Mouse (Mus musculus): ENCODE data around the gene Ccdc30.

DNA sequence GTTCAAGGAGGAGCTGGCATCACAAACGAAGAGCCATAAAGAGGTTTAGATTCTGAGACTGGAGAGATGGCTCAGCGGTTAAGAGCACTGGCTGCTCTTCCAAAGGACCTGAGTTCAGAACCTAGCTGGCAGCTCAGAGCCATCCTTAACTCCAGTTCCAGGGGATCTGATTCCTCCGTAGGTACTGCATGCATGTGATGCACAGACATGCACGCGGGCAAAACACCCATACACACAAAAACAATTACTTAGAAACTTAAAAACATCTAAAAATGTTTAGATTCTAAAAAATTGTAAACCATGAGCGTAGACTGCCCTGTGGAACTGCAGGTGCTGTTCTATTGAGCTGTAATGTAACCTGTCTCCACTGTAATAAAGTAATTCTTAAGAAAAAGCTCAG is 45.9 kb downstream of the Ccdc30 start:
- TF ChIP-seq CTCF (IDR thresholded peaks at IDR 0.05; ENCODE audit: low read depth, low read length) = no peak
- no peak for TF ChIP-seq POLR2A (IDR thresholded peaks at IDR 0.05; ENCODE audit: insufficient read depth, low read length)
- TF ChIP-seq EP300 (IDR thresholded peaks at IDR 0.05; ENCODE audit: insufficient read depth, low read depth, low read length) = no peak
